Comparison of ENCODE assay signal across 8 mouse cellular contexts in genomic region chr5:92117823-92118403, GRCm38 (mm10). TPM values are rescaled to one million over a fixed set of nuclear protein-coding genes. Genes with fewer than 3 reads are reported as not detected.
DNase-seq lines count a peak whose midpoint lies in the region; ATAC-seq and TF ChIP-seq lines count a peak whose summit lies in the region.

No protein-coding gene starts in this region.

- H3K4me3 ChIP-seq in kidney, adult 2 months (ENCODE audit: insufficient read depth, low read depth, low read length) = no peak overlapping the region
- H3K4me3 ChIP-seq in limb, embryonic 13.5 days = no peak overlapping the region
- no peak overlapping the region for H3K4me3 ChIP-seq in midbrain, postnatal 0 days (ENCODE audit: low read depth, low read length)
- no peak overlapping the region for H3K4me3 ChIP-seq in stomach, embryonic 15.5 days (replicated peaks)

- H3K27me3 ChIP-seq in kidney, adult 2 months (replicated peaks; ENCODE audit: control insufficient read depth, insufficient read depth, low read length) = no peaks in the 10 kb centered on the region
- peaks cover under 1% of the 10 kb centered on the region; the same call in 1 of the 2 replicates for H3K27me3 ChIP-seq in limb, embryonic 13.5 days
- H3K27me3 ChIP-seq in midbrain, postnatal 0 days (ENCODE audit: insufficient read depth, low read length) = no peaks in the 10 kb centered on the region
- H3K27me3 ChIP-seq in stomach, embryonic 15.5 days (replicated peaks) = no peaks in the 10 kb centered on the region

- H3K4me1 ChIP-seq in kidney, adult 2 months (ENCODE audit: control insufficient read depth, insufficient read depth, low read length) = no peaks in the 10 kb centered on the region
- H3K4me1 ChIP-seq in limb, embryonic 13.5 days = peaks cover 1% of the 10 kb centered on the region
- 0 out of 2 replicates have a peak, but pooled peaks cover under 1% of the 10 kb centered on the region for H3K4me1 ChIP-seq in midbrain, postnatal 0 days (ENCODE audit: insufficient read depth, low read length)
- peaks cover under 1% of the 10 kb centered on the region for H3K4me1 ChIP-seq in stomach, embryonic 15.5 days

- no peak overlapping the region for H3K9ac ChIP-seq in limb, embryonic 13.5 days
- no peak overlapping the region for H3K9ac ChIP-seq in midbrain, postnatal 0 days (replicated peaks; ENCODE audit: low read length, poor library complexity, severe bottlenecking)
- no peak overlapping the region for H3K9ac ChIP-seq in stomach, embryonic 15.5 days

- no peak overlapping the region for H3K4me2 ChIP-seq in limb, embryonic 13.5 days (replicated peaks)
- no peak overlapping the region for H3K4me2 ChIP-seq in midbrain, postnatal 0 days (ENCODE audit: low read depth, low read length, poor library complexity, severe bottlenecking)
- no peak overlapping the region for H3K4me2 ChIP-seq in stomach, embryonic 15.5 days

- ATAC-seq in limb, embryonic 13.5 days (ENCODE audit: low FRiP score, low read depth) = peak; percentile 80
- peak; percentile 75 for ATAC-seq in midbrain, postnatal 0 days (ENCODE audit: low FRiP score)
- peak; percentile 75 for ATAC-seq in stomach, embryonic 15.5 days (ENCODE audit: insufficient read depth, low FRiP score, low read depth)

- no peaks in the 10 kb centered on the region for H3K9me3 ChIP-seq in limb, embryonic 13.5 days
- H3K9me3 ChIP-seq in midbrain, postnatal 0 days (ENCODE audit: low read length) = no peaks in the 10 kb centered on the region
- H3K9me3 ChIP-seq in stomach, embryonic 15.5 days = no peaks in the 10 kb centered on the region

- TF ChIP-seq POLR2A in kidney, adult 2 months (IDR thresholded peaks at IDR 0.05; ENCODE audit: low read depth, low read length) = no peak

- DNase-seq in 3134 (ENCODE audit: extremely low read depth, insufficient read length, low spot score) = peak; percentile 57
- DNase-seq in adipocyte (ENCODE audit: low spot score) = peak; percentile 90
- peak; percentile 80 for DNase-seq in embryo, embryonic 11 days
- peak; percentile 81 for DNase-seq in heart, adult 8-10 months (ENCODE audit: low spot score)
- DNase-seq in kidney, adult 2 months = peak; percentile 79
- peak; percentile 82 for DNase-seq in midbrain, postnatal 0 days (ENCODE audit: low spot score)

- no peaks in the 10 kb centered on the region for H3K36me3 ChIP-seq in kidney, adult 2 months (ENCODE audit: control insufficient read depth, insufficient read depth, low read length)
- H3K36me3 ChIP-seq in limb, embryonic 13.5 days = peaks cover 3% of the 10 kb centered on the region; the same call in 1 of the 2 replicates
- no peaks in the 10 kb centered on the region for H3K36me3 ChIP-seq in midbrain, postnatal 0 days (ENCODE audit: insufficient read depth, low read length)
- no peaks in the 10 kb centered on the region for H3K36me3 ChIP-seq in stomach, embryonic 15.5 days

- no peak overlapping the region for H3K27ac ChIP-seq in kidney, adult 2 months (ENCODE audit: insufficient read depth, low read depth, low read length)
- no peak overlapping the region for H3K27ac ChIP-seq in limb, embryonic 13.5 days
- H3K27ac ChIP-seq in midbrain, postnatal 0 days (ENCODE audit: low read depth, low read length) = no peak overlapping the region
- H3K27ac ChIP-seq in stomach, embryonic 15.5 days = no peak overlapping the region

- TF ChIP-seq CTCF in kidney, adult 2 months (conservative IDR thresholded peaks at IDR 0.05; ENCODE audit: insufficient read depth, insufficient read length, low read depth, low read length) = peak; percentile 99
- peak; percentile 72 for TF ChIP-seq CTCF in midbrain, postnatal 0 days (IDR thresholded peaks at IDR 0.05)

- 39% methylated on average over 12 of the region's 12 CpGs for WGBS in kidney, adult 2 months
- 50% methylated on average over 12 of the region's 12 CpGs for WGBS in limb, embryonic 13.5 days
- WGBS in midbrain, postnatal 0 days = 64% methylated on average over 12 of the region's 12 CpGs
- WGBS in stomach, embryonic 15.5 days = 60% methylated on average over 12 of the region's 12 CpGs

RNA-seq across cellular contexts. Expression of gene Uso1, which starts 19.8 kb away (rescaled TPM):
- total RNA-seq in heart, adult 8-10 months (2022) = 10 to 100 TPM; 43.0 to 49.2 (median 46.7) TPM
- polyA plus RNA-seq in kidney, adult 2 months (2012; rRNA removed) = 23.0 and 28.7 TPM in 2 replicates
- 50.1 and 53.2 TPM in 2 replicates for polyA plus RNA-seq in limb, embryonic 13.5 days (2015; fragmentation: Nextera tagmentation; extraction: Ambion mirVana)
- total RNA-seq in midbrain, postnatal 0 days (2014; rRNA removed) = 22.4 and 23.6 TPM in 2 replicates
- 25.9 and 27.0 TPM in 2 replicates for polyA plus RNA-seq in midbrain, postnatal 0 days (2015; fragmentation: Nextera tagmentation; extraction: Ambion mirVana)
- 46.0 and 49.4 TPM in 2 replicates for polyA plus RNA-seq in stomach, embryonic 15.5 days (2015; fragmentation: Nextera tagmentation; extraction: Ambion mirVana)

RNA-seq across cellular contexts. Expression of gene G3bp2, which starts 34.4 kb away (rescaled TPM):
- total RNA-seq in heart, adult 8-10 months (2022) = 10 to 100 TPM; 55.3 to 63.0 (median 57.9) TPM
- polyA plus RNA-seq in kidney, adult 2 months (2012; rRNA removed) = 15.1 and 20.6 TPM in 2 replicates
- polyA plus RNA-seq in limb, embryonic 13.5 days (2015; fragmentation: Nextera tagmentation; extraction: Ambion mirVana) = 201 and 209 TPM in 2 replicates
- total RNA-seq in midbrain, postnatal 0 days (2014; rRNA removed) = 167 and 221 TPM in 2 replicates
- polyA plus RNA-seq in midbrain, postnatal 0 days (2015; fragmentation: Nextera tagmentation; extraction: Ambion mirVana) = 280 and 303 TPM in 2 replicates
- polyA plus RNA-seq in stomach, embryonic 15.5 days (2015; fragmentation: Nextera tagmentation; extraction: Ambion mirVana) = 159 and 163 TPM in 2 replicates
